Mouse (Mus musculus) cerebral cortex, adult 2 months (tissue): ENCODE results near the gene Cadps2.

ENCODE experiments used
- WGBS: fragments of 180-500 bp; shearing (Covaris S2); methylation state at CpG from one replicate; pipeline ENCODE4 v1.1.7; 2018; 5-methylcytosine and 5-hydroxymethylcytosine counted together

The Cadps2 gene

GRCm38 (mm10) chr6:23758249-23758648 lies 81.0 kb downstream of the Cadps2 start:
- WGBS, result 73% methylated on average over 2 of the region's 2 CpGs

GRCm38 (mm10) chr6:23748823-23749222 lies 90.4 kb downstream of the Cadps2 start:
- WGBS, result 58% methylated on average over 5 of the region's 5 CpGs

DNA sequence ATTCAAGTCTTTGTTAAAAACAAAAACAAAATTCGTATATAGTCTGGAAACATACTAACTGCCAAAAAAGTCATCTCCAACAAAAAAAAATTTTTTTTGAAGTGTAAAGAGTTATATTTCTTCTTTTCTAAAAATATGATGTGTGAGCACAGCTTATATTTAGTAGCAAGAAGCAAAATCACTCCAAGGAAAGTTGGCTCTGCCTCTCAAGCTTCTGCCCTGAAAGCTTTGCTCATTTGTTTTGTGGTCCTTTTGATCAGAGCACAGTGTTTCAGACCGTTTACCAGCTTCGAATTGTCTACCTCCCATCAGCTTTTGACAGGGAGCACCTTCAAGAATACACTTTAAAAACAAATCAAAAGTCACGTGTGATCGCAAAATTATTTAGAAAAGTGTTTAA lies 99.2 kb downstream of the Cadps2 start:
- WGBS, result 41% methylated on average over 5 of the region's 5 CpGs

GRCm38 (mm10) chr6:23732750-23733149 lies 106.5 kb downstream of the Cadps2 start:
- WGBS, result 55% methylated on average over 3 of the region's 3 CpGs

DNA sequence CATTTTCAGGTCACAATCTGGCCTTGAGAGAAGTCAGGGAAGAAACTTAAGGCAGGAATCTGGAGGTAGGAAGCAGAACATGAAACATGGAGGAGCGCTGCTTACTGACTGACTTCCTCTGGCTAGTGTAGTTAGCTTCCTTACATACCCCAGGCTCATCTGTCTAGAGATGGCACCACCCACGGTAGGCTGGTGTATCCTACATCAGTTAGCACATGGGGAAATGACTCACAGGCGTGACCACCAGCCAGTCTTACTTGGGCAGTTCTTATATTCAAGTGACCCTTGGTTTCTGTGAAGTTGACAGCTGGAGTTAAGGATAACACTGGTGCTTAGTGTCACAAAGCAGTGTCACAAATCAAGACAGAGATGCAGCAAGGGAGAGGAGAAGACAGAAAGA lies 110.6 kb downstream of the Cadps2 start:
- WGBS, result 65% methylated on average over 3 of the region's 3 CpGs

- whole genome bisulfite sequencing, result 91% methylated on average over 4 of the region's 4 CpGs
Observed at GRCm38 (mm10) chr6:23723697-23724096, 115.5 kb downstream of the Cadps2 start.

DNA sequence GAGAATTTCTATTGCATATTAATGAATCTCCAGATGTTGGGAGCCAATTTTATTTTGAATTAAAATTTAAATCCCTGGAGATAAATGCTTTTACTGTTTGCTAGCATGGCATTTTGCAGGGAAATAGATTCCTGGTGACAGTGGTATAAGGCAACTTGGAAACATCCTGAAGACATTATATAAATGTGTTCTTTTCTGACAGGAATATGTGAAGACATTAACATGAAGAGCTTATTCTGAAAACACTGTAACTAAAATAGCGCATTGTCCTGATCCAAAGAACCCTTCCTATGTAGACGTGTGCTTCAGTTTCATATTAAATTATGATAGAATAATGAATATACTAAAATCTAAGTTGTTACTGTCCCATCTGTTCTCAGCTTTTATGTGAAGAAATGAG lies 118.8 kb downstream of the Cadps2 start:
- WGBS, result 55% methylated on average over 2 of the region's 2 CpGs

- 25% methylated on average over 3 of the region's 3 CpGs for WGBS
Observed at GRCm38 (mm10) chr6:23707506-23707905, 131.7 kb downstream of the Cadps2 start.

DNA sequence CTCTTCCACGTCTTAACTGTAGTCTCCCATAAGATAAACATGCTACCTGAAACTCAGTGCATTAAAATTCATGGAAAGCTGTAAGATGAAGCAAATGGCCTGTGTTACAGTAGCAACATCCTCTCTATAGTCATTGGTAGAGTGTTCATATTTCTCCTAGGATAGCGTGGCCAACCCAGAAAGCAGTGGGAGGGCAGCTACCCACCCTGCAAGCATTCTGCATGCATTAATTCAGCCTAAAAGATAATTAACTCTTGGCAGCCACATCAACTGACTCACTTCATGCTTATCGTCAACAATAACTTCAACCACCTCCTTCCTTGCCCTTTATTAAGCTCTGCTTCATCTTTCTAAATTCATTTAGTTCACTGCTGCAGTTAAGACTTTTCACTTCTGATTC lies 138.3 kb downstream of the Cadps2 start:
- WGBS, result 51% methylated on average over 3 of the region's 3 CpGs

- 78% methylated on average over 1 of the region's 1 CpGs for WGBS
Observed at GRCm38 (mm10) chr6:23678172-23678571, 161.0 kb downstream of the Cadps2 start.

- 97% methylated on average over 2 of the region's 2 CpGs for WGBS
Observed at GRCm38 (mm10) chr6:23655036-23655435, 184.2 kb downstream of the Cadps2 start, which contains the start of gene Rnf148. Gene Rnf148 (minus strand): TSS chr6:23655136.

- WGBS, result 96% methylated on average over 2 of the region's 2 CpGs
Observed at GRCm38 (mm10) chr6:23650205-23650604, 189.0 kb downstream of the Cadps2 start, which contains the start of gene Rnf133. Gene Rnf133 (minus strand): TSS chr6:23650305.

- WGBS, result 85% methylated on average over 8 of the region's 8 CpGs
Observed at GRCm38 (mm10) chr6:23648732-23649131, 190.5 kb downstream of the Cadps2 start.

DNA sequence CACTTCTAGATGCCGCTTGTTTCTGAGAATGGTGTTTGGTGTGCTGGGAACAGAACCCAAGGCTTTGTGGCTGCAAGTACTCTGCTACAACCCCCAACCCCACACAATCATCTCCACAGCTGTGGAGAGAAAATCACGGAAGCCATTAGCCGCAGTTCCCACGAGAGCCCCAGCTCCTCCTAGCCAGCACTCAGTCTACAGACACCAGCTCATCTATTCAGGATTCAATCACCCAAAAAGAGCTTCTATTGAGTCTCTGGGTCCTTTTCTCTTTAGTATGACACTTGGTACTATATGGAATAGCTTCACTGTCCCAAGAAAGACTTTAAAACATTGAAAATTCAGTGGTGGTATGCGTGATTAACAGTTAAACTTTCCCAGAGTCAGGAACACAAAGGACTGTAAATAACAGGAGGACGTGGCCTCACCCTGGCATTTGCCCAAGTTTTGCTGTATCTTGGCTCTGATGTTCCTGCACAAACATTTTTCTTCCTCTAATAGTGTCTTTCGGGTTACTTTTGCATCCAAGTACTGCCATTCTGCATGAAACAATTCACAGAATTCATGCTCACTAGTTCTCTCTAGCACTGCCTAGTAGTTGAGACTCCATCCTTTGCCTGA lies 191.5 kb downstream of the Cadps2 start:
- 65% methylated on average over 7 of the region's 7 CpGs for WGBS

DNA sequence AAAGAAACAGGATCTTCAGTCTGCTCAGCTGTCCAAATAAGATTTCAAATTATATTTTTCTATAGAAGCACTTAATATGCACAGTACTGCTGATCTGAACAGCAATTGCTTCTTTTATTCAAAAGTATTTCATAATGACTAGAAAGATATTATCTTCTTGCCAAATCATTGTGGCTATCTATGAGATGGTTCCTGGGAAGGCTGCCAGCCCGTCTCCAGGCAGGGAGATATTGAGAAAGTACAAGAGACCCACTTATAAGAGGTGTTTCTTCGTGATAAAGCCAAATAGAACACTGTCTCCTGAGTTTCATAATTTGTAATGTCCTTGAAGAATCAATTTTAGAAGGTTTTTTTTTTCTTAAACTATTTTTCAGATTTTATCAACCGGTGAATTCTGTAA lies 202.1 kb downstream of the Cadps2 start:
- 53% methylated on average over 3 of the region's 3 CpGs for WGBS

GRCm38 (mm10) chr6:23635208-23635607 lies 204.0 kb downstream of the Cadps2 start:
- 89% methylated on average over 3 of the region's 3 CpGs for WGBS

- WGBS, result 90% methylated on average over 9 of the region's 9 CpGs
Observed at GRCm38 (mm10) chr6:23634016-23634415, 205.2 kb downstream of the Cadps2 start.

DNA sequence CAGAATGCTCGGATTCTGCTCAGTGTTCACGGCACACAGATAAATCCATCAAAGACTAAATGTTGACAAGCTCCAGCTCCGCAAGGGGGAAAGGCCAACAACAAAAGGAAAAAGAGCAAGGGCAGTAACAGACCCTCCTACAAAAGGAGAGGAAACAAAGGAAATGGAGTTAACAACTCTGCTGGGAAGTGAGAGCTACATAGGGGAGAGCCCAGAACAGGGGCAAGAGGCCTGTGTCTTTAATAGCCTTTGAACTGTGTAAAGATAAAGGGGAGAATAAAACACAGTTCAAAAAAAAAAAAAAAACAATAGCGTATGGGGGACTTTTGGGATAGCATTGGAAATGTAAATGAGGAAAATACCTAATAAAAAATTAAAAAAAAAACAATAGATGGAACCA lies 208.8 kb downstream of the Cadps2 start:
- 68% methylated on average over 4 of the region's 4 CpGs for WGBS

DNA sequence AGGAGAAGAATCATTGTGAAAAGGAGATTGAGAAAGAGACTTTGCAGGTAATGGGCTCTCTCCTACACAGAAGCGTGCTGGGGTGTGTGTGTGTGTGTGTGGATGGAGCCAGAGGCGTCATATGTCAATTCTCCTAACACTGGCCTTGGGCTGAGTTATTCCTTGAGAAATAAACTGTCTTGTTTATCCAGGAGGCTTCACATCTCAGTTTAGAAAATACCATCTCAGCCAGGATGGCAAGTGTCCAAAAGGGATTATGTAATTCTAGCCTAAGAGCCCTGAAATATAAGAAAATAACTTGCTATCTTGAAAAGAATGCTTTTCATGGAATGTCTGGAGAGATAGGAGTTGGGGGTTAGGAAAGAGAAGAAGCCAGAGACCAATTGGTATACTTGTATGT lies 264.1 kb downstream of the Cadps2 start:
- 64% methylated on average over 2 of the region's 2 CpGs for WGBS

- WGBS, result 83% methylated on average over 4 of the region's 4 CpGs
Observed at GRCm38 (mm10) chr6:23573750-23574149, 265.5 kb downstream of the Cadps2 start.

DNA sequence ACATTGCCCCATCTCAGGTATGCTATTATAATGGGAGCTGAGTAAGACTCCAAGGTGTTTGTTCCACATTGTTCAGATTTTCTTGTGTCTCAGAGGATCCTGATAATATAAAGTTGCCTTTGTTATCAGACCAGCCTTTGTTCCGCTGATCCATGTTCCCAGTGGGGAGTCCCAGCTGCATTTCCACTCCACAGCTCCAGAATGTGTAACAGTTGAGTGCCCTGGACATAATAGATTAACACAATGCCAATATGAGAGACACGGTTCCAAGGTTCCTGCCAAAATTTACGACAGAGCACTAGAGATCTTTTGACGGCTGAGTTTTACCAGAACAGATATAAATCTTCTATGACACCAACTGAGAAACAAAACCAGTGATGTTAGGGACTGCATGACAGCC lies 266.8 kb downstream of the Cadps2 start:
- WGBS, result 61% methylated on average over 4 of the region's 4 CpGs

- WGBS, result 55% methylated on average over 4 of the region's 4 CpGs
Observed at GRCm38 (mm10) chr6:23569686-23570085, 269.5 kb downstream of the Cadps2 start.

- WGBS, result 92% methylated on average over 1 of the region's 1 CpGs
Observed at GRCm38 (mm10) chr6:23568688-23569087, 270.5 kb downstream of the Cadps2 start.

DNA sequence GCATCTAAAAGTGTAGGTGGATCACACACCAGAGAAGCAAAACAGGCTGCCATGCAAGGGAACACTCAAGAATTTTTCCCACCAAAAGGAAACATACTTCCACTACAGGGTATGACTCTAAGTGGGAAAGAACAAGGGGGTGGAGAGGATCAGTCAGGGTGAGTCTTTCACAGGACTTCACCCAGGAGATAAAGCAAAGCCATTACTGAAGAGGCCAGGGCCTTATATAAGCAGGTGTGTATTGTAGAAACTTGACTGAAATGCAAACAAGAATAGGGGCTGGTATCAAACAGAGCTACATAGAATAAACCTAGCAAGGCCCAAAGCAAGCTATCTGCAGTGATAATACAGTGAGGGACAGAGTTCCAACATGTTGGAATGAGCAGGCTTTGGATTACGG lies 271.6 kb downstream of the Cadps2 start:
- 77% methylated on average over 1 of the region's 1 CpGs for WGBS
